Mouse (Mus musculus): ENCODE measurements at regions not wholly inside any gene's neighbourhood (a gene's known extent, or its start where the extent isn't known, plus 50 kb on each side); places are given as distances from the start of the nearest gene placed in this dataset.

DNA sequence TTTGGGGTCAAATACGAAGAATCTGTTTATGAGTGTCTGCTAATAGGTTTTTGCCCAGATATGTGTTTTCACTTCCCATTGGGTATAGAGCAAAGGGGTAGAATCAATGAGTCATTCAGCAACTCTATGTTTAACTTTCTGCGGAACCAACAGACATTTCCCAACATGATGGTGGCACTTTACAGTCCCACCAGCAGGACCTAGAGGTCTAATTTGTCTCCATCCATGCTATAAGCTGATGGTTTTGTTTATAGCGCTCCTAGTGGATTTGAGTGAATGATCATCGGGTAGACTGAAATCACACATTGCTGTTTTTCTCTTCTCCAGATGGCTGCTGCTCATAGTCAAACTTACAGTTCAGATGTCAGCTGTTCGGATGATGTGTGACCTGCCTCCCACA is 99.7 kb upstream of the Arid5b start:
- Histone ChIP-seq H3K9me3 (ENCODE audit: low read length) (no peaks in the 10 kb centered on the region), H3K27me3 (replicated peaks; ENCODE audit: insufficient read depth, low read length) (no peaks in the 10 kb centered on the region), H3K4me3 (ENCODE audit: low read depth, low read length) (no peak overlapping the region), H3K4me2 (replicated peaks; ENCODE audit: low read depth, low read length) (no peak overlapping the region), H3K27ac (ENCODE audit: low read length) (no peak overlapping the region), H3K4me1 (ENCODE audit: insufficient read depth, low read depth, low read length) (no peaks in the 10 kb centered on the region), H3K36me3 (ENCODE audit: insufficient read depth, low read length) (no peaks in the 10 kb centered on the region), H3K9ac (replicated peaks; ENCODE audit: low read depth) (no peak overlapping the region)
- no peak for ATAC-seq
- 79% methylated on average over 5 of the region's 5 CpGs for WGBS
- TF ChIP-seq CTCF (IDR thresholded peaks at IDR 0.05) (no peak), EP300 (IDR thresholded peaks at IDR 0.05) (no peak)
- DNase-seq (ENCODE audit: low spot score): no peak

GRCm38 (mm10) chr10:68377479-68377878 is 98.9 kb upstream of the Arid5b start:
- no peak for ATAC-seq
- H3K4me3 ChIP-seq (ENCODE audit: low read depth, low read length): no peak overlapping the region
- no peak overlapping the region for H3K4me2 ChIP-seq (replicated peaks; ENCODE audit: low read depth, low read length)
- no peaks in the 10 kb centered on the region for H3K27me3 ChIP-seq (replicated peaks; ENCODE audit: insufficient read depth, low read length)
- H3K4me1 ChIP-seq (ENCODE audit: insufficient read depth, low read depth, low read length): no peaks in the 10 kb centered on the region
- TF ChIP-seq EP300 (IDR thresholded peaks at IDR 0.05): no peak
- no peak for TF ChIP-seq CTCF (IDR thresholded peaks at IDR 0.05)
- no peaks in the 10 kb centered on the region for H3K36me3 ChIP-seq (ENCODE audit: insufficient read depth, low read length)
- H3K27ac ChIP-seq (ENCODE audit: low read length): no peak overlapping the region
- no peak overlapping the region for H3K9ac ChIP-seq (replicated peaks; ENCODE audit: low read depth)
- 93% methylated on average over 4 of the region's 4 CpGs for WGBS
- no peak for DNase-seq (ENCODE audit: low spot score)
- H3K9me3 ChIP-seq (ENCODE audit: low read length): no peaks in the 10 kb centered on the region

DNA sequence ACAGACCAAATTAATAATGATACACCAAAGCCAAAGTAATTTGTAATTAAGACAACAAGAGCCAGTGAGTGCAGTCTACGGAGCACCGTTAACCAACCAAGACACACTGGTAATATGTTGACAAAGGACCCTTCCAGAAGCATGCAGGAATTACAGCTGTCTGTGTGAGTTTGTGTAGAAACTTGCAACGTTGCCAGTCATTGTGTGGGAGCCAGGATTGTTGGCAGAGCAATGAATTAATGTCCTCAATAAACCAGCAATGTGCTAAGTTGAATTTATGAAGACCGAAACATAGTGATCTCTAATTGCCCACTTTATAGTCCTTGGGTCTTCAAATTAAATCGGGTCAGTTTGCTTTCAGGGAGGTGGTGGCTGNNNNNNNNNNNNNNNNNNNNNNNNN is 95.3 kb upstream of the Arid5b start:
- no peaks in the 10 kb centered on the region for H3K36me3 ChIP-seq (ENCODE audit: insufficient read depth, low read length)
- 67% methylated on average over 5 of the region's 5 CpGs for WGBS
- no peaks in the 10 kb centered on the region for H3K9me3 ChIP-seq (ENCODE audit: low read length)
- no peaks in the 10 kb centered on the region for H3K27me3 ChIP-seq (replicated peaks; ENCODE audit: insufficient read depth, low read length)
- H3K4me2 ChIP-seq (replicated peaks; ENCODE audit: low read depth, low read length): no peak overlapping the region
- ATAC-seq: no peak
- no peak for DNase-seq (ENCODE audit: low spot score)
- no peak overlapping the region for H3K4me3 ChIP-seq (ENCODE audit: low read depth, low read length)
- H3K27ac ChIP-seq (ENCODE audit: low read length): no peak overlapping the region
- TF ChIP-seq CTCF (IDR thresholded peaks at IDR 0.05) (no peak), EP300 (IDR thresholded peaks at IDR 0.05) (no peak)
- H3K4me1 ChIP-seq (ENCODE audit: insufficient read depth, low read depth, low read length): no peaks in the 10 kb centered on the region
- no peak overlapping the region for H3K9ac ChIP-seq (replicated peaks; ENCODE audit: low read depth)

DNA sequence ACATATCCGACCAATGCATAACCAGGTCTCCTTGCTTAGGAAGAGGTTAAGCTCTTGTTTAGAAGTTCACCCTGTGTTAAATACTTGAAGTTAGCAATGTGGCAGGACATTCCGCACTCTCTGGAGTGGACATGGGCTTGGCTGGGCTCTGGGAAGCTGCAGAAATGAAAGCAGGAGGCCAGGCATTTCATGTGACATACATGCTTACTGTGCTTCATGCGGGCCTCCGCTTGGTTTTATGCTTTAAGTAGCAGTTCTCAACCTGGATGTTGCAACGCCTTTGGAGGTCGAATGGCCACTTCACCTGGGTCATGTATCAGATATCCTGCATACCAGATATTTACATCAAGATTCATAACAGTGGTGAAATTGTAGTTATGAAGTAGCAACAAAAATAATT is 93.2 kb upstream of the Arid5b start:
- TF ChIP-seq EP300 (IDR thresholded peaks at IDR 0.05) (peak; percentile 76), CTCF (IDR thresholded peaks at IDR 0.05) (no peak)
- H3K4me1 ChIP-seq (ENCODE audit: insufficient read depth, low read depth, low read length): no peaks in the 10 kb centered on the region
- no peaks in the 10 kb centered on the region for H3K36me3 ChIP-seq (ENCODE audit: insufficient read depth, low read length)
- H3K4me2 ChIP-seq (replicated peaks; ENCODE audit: low read depth, low read length): no peak overlapping the region
- H3K9ac ChIP-seq (replicated peaks; ENCODE audit: low read depth): no peak overlapping the region
- ATAC-seq (peak; percentile 95), DNase-seq (ENCODE audit: low spot score) (peak; percentile 76)
- H3K27ac ChIP-seq (ENCODE audit: low read length): 0 out of 2 replicates have a peak overlapping the region, but pooled peaks have one; percentile 17
- H3K4me3 ChIP-seq (ENCODE audit: low read depth, low read length): no peak overlapping the region
- H3K27me3 ChIP-seq (replicated peaks; ENCODE audit: insufficient read depth, low read length): no peaks in the 10 kb centered on the region
- H3K9me3 ChIP-seq (ENCODE audit: low read length): no peaks in the 10 kb centered on the region
- 65% methylated on average over 6 of the region's 6 CpGs for WGBS

DNA sequence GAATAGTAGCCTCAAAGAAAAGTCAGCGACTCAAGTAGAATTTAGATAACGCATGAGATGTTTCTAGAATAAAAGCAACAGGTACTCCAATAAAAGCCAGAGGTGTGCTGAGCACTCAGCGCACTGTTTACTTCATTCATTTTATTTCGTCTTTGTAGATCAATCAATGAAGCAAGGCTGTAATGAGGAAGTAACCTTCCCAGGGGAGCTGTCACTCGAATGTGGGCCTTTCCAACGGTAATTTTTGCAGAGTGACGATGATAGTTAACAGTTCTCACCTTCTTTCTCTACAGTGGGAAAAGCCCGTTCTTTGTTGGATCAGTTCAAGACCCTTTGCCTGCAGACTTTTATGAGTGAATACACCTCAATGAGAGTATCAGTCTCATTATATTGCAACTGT is 92.4 kb upstream of the Arid5b start:
- ATAC-seq (no peak), DNase-seq (ENCODE audit: low spot score) (no peak)
- Histone ChIP-seq H3K4me2 (replicated peaks; ENCODE audit: low read depth, low read length) (no peak overlapping the region), H3K9me3 (ENCODE audit: low read length) (no peaks in the 10 kb centered on the region), H3K27ac (ENCODE audit: low read length) (no peak overlapping the region), H3K9ac (replicated peaks; ENCODE audit: low read depth) (no peak overlapping the region), H3K4me1 (ENCODE audit: insufficient read depth, low read depth, low read length) (no peaks in the 10 kb centered on the region), H3K4me3 (ENCODE audit: low read depth, low read length) (no peak overlapping the region), H3K36me3 (ENCODE audit: insufficient read depth, low read length) (no peaks in the 10 kb centered on the region), H3K27me3 (replicated peaks; ENCODE audit: insufficient read depth, low read length) (no peaks in the 10 kb centered on the region)
- no peak for TF ChIP-seq CTCF (IDR thresholded peaks at IDR 0.05)
- TF ChIP-seq EP300 (IDR thresholded peaks at IDR 0.05): no peak
- 87% methylated on average over 8 of the region's 8 CpGs for WGBS

DNA sequence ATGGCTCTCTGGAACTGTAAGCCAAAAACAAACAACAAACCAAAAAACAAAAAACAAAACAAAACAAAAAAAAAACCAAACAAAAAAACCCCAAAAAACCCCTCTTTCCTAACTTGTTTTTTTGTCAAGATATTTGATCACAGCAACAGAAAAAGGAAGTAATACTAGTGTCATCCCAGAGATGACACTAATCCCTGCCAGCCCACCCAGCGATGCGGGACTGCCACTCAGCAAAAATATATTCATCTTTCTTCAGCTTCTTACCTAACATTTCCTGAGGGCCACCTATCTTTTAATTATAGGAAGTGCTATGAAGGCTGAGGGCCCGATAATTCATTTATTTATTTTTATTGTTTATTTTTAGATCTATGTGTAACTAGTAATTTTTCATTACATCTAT is 88.3 kb upstream of the Arid5b start:
- 84% methylated on average over 3 of the region's 3 CpGs for WGBS
- Histone ChIP-seq H3K9ac (replicated peaks; ENCODE audit: low read depth) (no peak overlapping the region), H3K4me2 (replicated peaks; ENCODE audit: low read depth, low read length) (no peak overlapping the region), H3K9me3 (ENCODE audit: low read length) (no peaks in the 10 kb centered on the region), H3K4me1 (ENCODE audit: insufficient read depth, low read depth, low read length) (no peaks in the 10 kb centered on the region), H3K27me3 (replicated peaks; ENCODE audit: insufficient read depth, low read length) (no peaks in the 10 kb centered on the region), H3K36me3 (ENCODE audit: insufficient read depth, low read length) (no peaks in the 10 kb centered on the region), H3K4me3 (ENCODE audit: low read depth, low read length) (no peak overlapping the region), H3K27ac (ENCODE audit: low read length) (no peak overlapping the region)
- TF ChIP-seq CTCF (IDR thresholded peaks at IDR 0.05): no peak
- TF ChIP-seq EP300 (IDR thresholded peaks at IDR 0.05): no peak
- no peak for ATAC-seq
- no peak for DNase-seq (ENCODE audit: low spot score)
